ENCODE assay signal across 8 mouse cellular contexts in the genomic region with DNA sequence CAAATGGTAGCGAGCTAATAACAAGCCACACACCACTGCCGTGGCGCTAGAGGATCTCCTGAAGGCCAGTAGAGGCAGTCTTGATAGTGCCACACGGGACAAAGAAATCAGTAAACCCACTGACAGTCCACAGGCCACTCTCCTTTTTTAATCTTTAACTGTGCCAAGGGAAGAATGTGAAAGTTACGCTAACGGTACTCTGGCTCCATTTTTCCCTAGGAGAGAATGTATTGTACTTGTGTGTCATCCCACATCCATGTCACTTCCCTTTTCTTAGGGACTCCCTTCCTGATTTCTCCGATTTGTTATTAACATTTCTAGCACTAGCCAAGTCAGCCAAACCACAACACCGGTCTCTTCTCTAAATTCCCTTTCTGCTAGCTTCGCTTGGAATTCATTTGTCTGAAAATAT. TPM values are rescaled to one million over a fixed set of nuclear protein-coding genes. Genes with fewer than 3 reads are reported as not detected.
DNase-seq lines count a peak whose midpoint lies in the region; ATAC-seq and TF ChIP-seq lines count a peak whose summit lies in the region.

No protein-coding gene starts in this region.

- peak; percentile 8 to 25 for DNase-seq in lung, adult 18-20 months
- peak; percentile 57 for DNase-seq in retina, embryonic 14.5 days (ENCODE audit: low spot score)
- no peak for DNase-seq in urinary bladder, postnatal 14 days (ENCODE audit: low spot score)
- DNase-seq in adrenal gland, postnatal 10 days = no peak

- no peaks in the 10 kb centered on the region for H3K9me3 ChIP-seq in forebrain, embryonic 16.5 days (ENCODE audit: control insufficient read depth, low read length)
- H3K9me3 ChIP-seq in intestine, postnatal 0 days (ENCODE audit: control insufficient read depth) = no peaks in the 10 kb centered on the region

- peak; percentile 42 for TF ChIP-seq CTCF in intestine, postnatal 0 days (IDR thresholded peaks at IDR 0.05; ENCODE audit: low read depth)

- ATAC-seq in forebrain, embryonic 16.5 days = no peak
- ATAC-seq in intestine, postnatal 0 days = no peak
- ATAC-seq in activated CD4-positive, CD25-positive, alpha-beta regulatory T cell, adult 4 months = no peak

- 58% methylated on average over 9 of the region's 9 CpGs for WGBS in forebrain, embryonic 16.5 days
- 17% methylated on average over 9 of the region's 9 CpGs for WGBS in intestine, postnatal 0 days

- peaks cover 5% of the 10 kb centered on the region; the same call in 1 of the 2 replicates for H3K4me1 ChIP-seq in brown adipose tissue, adult 24 weeks (ENCODE audit: control insufficient read depth, insufficient read depth, insufficient read length, low read length)
- peaks cover 6% of the 10 kb centered on the region for H3K4me1 ChIP-seq in forebrain, embryonic 16.5 days (replicated peaks; ENCODE audit: control insufficient read depth, insufficient read depth, low read length)
- H3K4me1 ChIP-seq in intestine, postnatal 0 days (replicated peaks; ENCODE audit: control insufficient read depth, insufficient read depth, low read length) = no peaks in the 10 kb centered on the region

- H3K27ac ChIP-seq in brown adipose tissue, adult 24 weeks (replicated peaks; ENCODE audit: low read depth, low read length) = peak overlapping the region; percentile 97
- H3K27ac ChIP-seq in forebrain, embryonic 16.5 days (ENCODE audit: low read length) = no peak overlapping the region
- H3K27ac ChIP-seq in intestine, postnatal 0 days (ENCODE audit: low read depth, low read length) = peak overlapping the region; percentile 97

- H3K9ac ChIP-seq in forebrain, embryonic 16.5 days (replicated peaks; ENCODE audit: low read depth, low read length) = no peak overlapping the region
- H3K9ac ChIP-seq in intestine, postnatal 0 days (ENCODE audit: low read depth, low read length) = peak overlapping the region; percentile 92; the same call in 1 of the 2 replicates

- no peaks in the 10 kb centered on the region for H3K27me3 ChIP-seq in forebrain, embryonic 16.5 days (replicated peaks; ENCODE audit: control insufficient read depth, insufficient read depth, low read length)
- H3K27me3 ChIP-seq in intestine, postnatal 0 days (replicated peaks; ENCODE audit: control insufficient read depth, insufficient read depth, low read length) = no peaks in the 10 kb centered on the region

- no peaks in the 10 kb centered on the region for H3K36me3 ChIP-seq in forebrain, embryonic 16.5 days (ENCODE audit: control insufficient read depth, insufficient read depth)
- no peaks in the 10 kb centered on the region for H3K36me3 ChIP-seq in intestine, postnatal 0 days (ENCODE audit: control insufficient read depth, insufficient read depth)

- H3K4me3 ChIP-seq in brown adipose tissue, adult 24 weeks (ENCODE audit: insufficient read depth, low read depth, low read length) = peak overlapping the region; percentile 89
- H3K4me3 ChIP-seq in forebrain, embryonic 16.5 days (replicated peaks; ENCODE audit: low read length) = peak overlapping the region; percentile 91; the same call in 1 of the 2 replicates
- peak overlapping the region; percentile 97 for H3K4me3 ChIP-seq in intestine, postnatal 0 days (ENCODE audit: low read depth, low read length)

- H3K4me2 ChIP-seq in forebrain, embryonic 16.5 days (ENCODE audit: low read length) = peak overlapping the region; percentile 89
- H3K4me2 ChIP-seq in intestine, postnatal 0 days (replicated peaks; ENCODE audit: low read depth) = peak overlapping the region; percentile 75

RNA-seq across cellular contexts. Expression of gene Pdlim5, which starts 1.5 kb away (rescaled TPM):
- 26.9 and 32.0 TPM in 2 replicates for polyA plus RNA-seq in brown adipose tissue, adult 24 weeks (2012; ENCODE audit: insufficient read depth, insufficient read length, missing spikeins)
- polyA plus RNA-seq in forebrain, embryonic 16.5 days (2015; fragmentation: Nextera tagmentation; extraction: Ambion mirVana) = 10.0 and 11.5 TPM in 2 replicates
- 24.5 and 27.5 TPM in 2 replicates for polyA plus RNA-seq in intestine, postnatal 0 days (2015; fragmentation: Nextera tagmentation; extraction: Ambion mirVana)
- 10 to 100 TPM; 21.1 to 26.6 TPM for polyA plus RNA-seq in activated CD4-positive, CD25-positive, alpha-beta regulatory T cell, adult 4 months (2017; shearing (Covaris generic))
- 10 to 100 TPM; 55.8 to 79.6 TPM for total RNA-seq in adrenal gland, postnatal 10 days (2021)

Comparison
In these comparisons a context has a peak if more than half of its experiments do, and no peak if none do; other contexts are left out.
1. DNase-seq: peak in lung, adult 18-20 months (2 of 2) and retina, embryonic 14.5 days (single experiment); none in urinary bladder, postnatal 14 days (single experiment) and adrenal gland, postnatal 10 days (single experiment).
2. Peak in every context shown above with its lines, with median percentiles within 50 percentile points of each other: H3K4me3 ChIP-seq.